In genomic region chr7:35745281-35745702, GRCm38 (mm10) we compare ENCODE assay signal across 14 mouse cellular contexts. TPM values are rescaled to one million over a fixed set of nuclear protein-coding genes. Genes with fewer than 3 reads are reported as not detected.
A peak's percentile ranks its signal among the peaks of the same experiment; 100 is the strongest.
DNase-seq lines count a peak whose midpoint lies in the region; ATAC-seq and TF ChIP-seq lines count a peak whose summit lies in the region.
"Had no signal": no experiment of that assay in that cellular context is flagged by ENCODE, and none has a peak within 500 bp of the region (broad histone marks: within the 10 kb centered on the region; RNA-seq: fewer than 3 reads in every experiment).

No protein-coding gene starts in this region.

- peak; percentile 68 for DNase-seq in gastrocnemius, adult 18-20 months (ENCODE audit: low spot score)
- no peak for DNase-seq in gastrocnemius, postnatal 4 days (ENCODE audit: low spot score in 2 of 2)
- peak; percentile 51 for DNase-seq in 3134 (ENCODE audit: extremely low read depth, insufficient read length, low spot score)
- DNase-seq in adrenal gland, adult 8-10 months: peak; percentile 73
- no peak for DNase-seq in liver, embryonic 14.5 days (ENCODE audit: low read depth in 3 of 3, low spot score in 3 of 3)
- DNase-seq in thymus, adult 18-20 months: no peak
- no peak for DNase-seq in B cell, adult 2 months
- DNase-seq: cerebellum, postnatal 36 days had no signal

- H3K4me2 ChIP-seq in liver, embryonic 14.5 days (ENCODE audit: low read depth): no peak overlapping the region
- no peak overlapping the region for H3K4me2 ChIP-seq in forebrain, embryonic 13.5 days
- H3K4me2 ChIP-seq: embryonic facial prominence, embryonic 15.5 days had no signal

- H3K27ac ChIP-seq in liver, embryonic 14.5 days: no peak overlapping the region
- H3K27ac ChIP-seq in forebrain, embryonic 13.5 days: no peak overlapping the region
- H3K27ac ChIP-seq: embryonic facial prominence, embryonic 15.5 days; heart, embryonic 10.5 days had no signal

- WGBS in liver, embryonic 14.5 days (ENCODE audit: insufficient replicate concordance): 57% methylated on average over 6 of the region's 6 CpGs
- WGBS in forebrain, embryonic 13.5 days: 89% methylated on average over 6 of the region's 6 CpGs

- peaks cover 0 to 7% of the 10 kb centered on the region in 2 experiments; a peak in 2 of 4 replicates for H3K4me1 ChIP-seq in liver, embryonic 14.5 days (replicated peaks; ENCODE audit: control insufficient read depth in 2 of 2, insufficient read depth in 2 of 2, low read length in 1 of 2)
- H3K4me1 ChIP-seq in forebrain, embryonic 13.5 days: peaks cover 6% of the 10 kb centered on the region

- no peak for TF ChIP-seq EP300 in liver, embryonic 14.5 days (IDR thresholded peaks at IDR 0.05; ENCODE audit: low read depth)

- H3K4me3 ChIP-seq in liver, embryonic 14.5 days (ENCODE audit: insufficient read depth in 1 of 2, low read depth in 2 of 2, low read length in 2 of 2): no peak overlapping the region
- no peak overlapping the region for H3K4me3 ChIP-seq in forebrain, embryonic 13.5 days
- H3K4me3 ChIP-seq: embryonic facial prominence, embryonic 15.5 days; heart, embryonic 10.5 days; megakaryocyte, embryonic 14.5 days had no signal

- no peaks in the 10 kb centered on the region for H3K9me3 ChIP-seq in liver, embryonic 14.5 days (ENCODE audit: control insufficient read depth, low read length)
- no peaks in the 10 kb centered on the region for H3K9me3 ChIP-seq in forebrain, embryonic 13.5 days (replicated peaks)
- H3K9me3 ChIP-seq: embryonic facial prominence, embryonic 15.5 days; heart, embryonic 10.5 days had no signal

- H3K9ac ChIP-seq in liver, embryonic 14.5 days (replicated peaks): no peak overlapping the region
- no peak overlapping the region for H3K9ac ChIP-seq in forebrain, embryonic 13.5 days
- H3K9ac ChIP-seq: embryonic facial prominence, embryonic 15.5 days had no signal

- ATAC-seq in liver, embryonic 14.5 days (ENCODE audit: insufficient read depth): peak; percentile 70
- no peak for ATAC-seq in forebrain, embryonic 13.5 days
- ATAC-seq: CD4-positive, CD25-positive, alpha-beta regulatory T cell, adult 4 months; intestine, postnatal 0 days had no signal

- no peak for TF ChIP-seq CTCF in liver, embryonic 14.5 days (IDR thresholded peaks at IDR 0.05; ENCODE audit: low read depth)

- no peaks in the 10 kb centered on the region for H3K27me3 ChIP-seq in liver, embryonic 14.5 days (ENCODE audit: control insufficient read depth, insufficient read depth, low read length)
- no peaks in the 10 kb centered on the region for H3K27me3 ChIP-seq in forebrain, embryonic 13.5 days
- H3K27me3 ChIP-seq: embryonic facial prominence, embryonic 15.5 days; megakaryocyte, embryonic 14.5 days had no signal

- no peaks in the 10 kb centered on the region for H3K36me3 ChIP-seq in liver, embryonic 14.5 days (replicated peaks; ENCODE audit: control insufficient read depth, insufficient read depth, low read depth)
- H3K36me3 ChIP-seq in forebrain, embryonic 13.5 days (ENCODE audit: poor library complexity, severe bottlenecking): peaks cover 79% of the 10 kb centered on the region

RNA-seq across cellular contexts. Expression of gene Dpy19l3, which starts 9.0 kb away (rescaled TPM):
- total RNA-seq in gastrocnemius, adult 18-20 months (2021): 1 to 10 TPM; 5.8 to 6.8 TPM
- 10 to 100 TPM; 19.1 to 23.2 TPM for total RNA-seq in gastrocnemius, postnatal 4 days (2021)
- 10 to 100 TPM; 57.8 to 90.2 (median 69.7) TPM for total RNA-seq in adrenal gland, adult 8-10 months (2022)
- polyA plus RNA-seq in liver, embryonic 14.5 days (2012; rRNA removed): 1.3 and 2.1 TPM in 2 replicates
- polyA plus RNA-seq in liver, embryonic 14.5 days (2014; fragmentation: Nextera tagmentation; extraction: Ambion mirVana): 6.4 and 7.3 TPM in 2 replicates
- 31.3 and 40.2 TPM in 2 replicates for polyA plus RNA-seq in forebrain, embryonic 13.5 days (2015; fragmentation: Nextera tagmentation; extraction: Ambion mirVana)

RNA-seq across cellular contexts. Expression of gene Zfp507, which starts 57.5 kb away (rescaled TPM):
- total RNA-seq in gastrocnemius, adult 18-20 months (2021): 10 to 100 TPM; 14.8 to 20.3 TPM
- 10 to 100 TPM; 31.8 to 32.5 TPM for total RNA-seq in gastrocnemius, postnatal 4 days (2021)
- total RNA-seq in adrenal gland, adult 8-10 months (2022): 10 to 100 TPM; 29.3 to 34.7 (median 31.4) TPM
- polyA plus RNA-seq in liver, embryonic 14.5 days (2012; rRNA removed): 2.8 and 3.9 TPM in 2 replicates
- 2.0 and 2.6 TPM in 2 replicates for polyA plus RNA-seq in liver, embryonic 14.5 days (2014; fragmentation: Nextera tagmentation; extraction: Ambion mirVana)
- polyA plus RNA-seq in forebrain, embryonic 13.5 days (2015; fragmentation: Nextera tagmentation; extraction: Ambion mirVana): 16.9 and 18.2 TPM in 2 replicates

Comparison
In these comparisons a context has a peak if more than half of its experiments do, and no peak if none do; other contexts are left out.
1. DNase-seq: peak in gastrocnemius, adult 18-20 months (single experiment), 3134 (single experiment) and adrenal gland, adult 8-10 months (single experiment); none in gastrocnemius, postnatal 4 days (0 of 2), liver, embryonic 14.5 days (0 of 3), thymus, adult 18-20 months (0 of 2) and B cell, adult 2 months (0 of 2).